Mouse (Mus musculus): Measurements from ENCODE around the gene Mgl2.
"Not testable (repeated sequence)": the region's sequence is repeated elsewhere in the genome, so short reads cannot be mapped to it uniquely, and the experiment has no call there.

Gene Mgl2

DNA sequence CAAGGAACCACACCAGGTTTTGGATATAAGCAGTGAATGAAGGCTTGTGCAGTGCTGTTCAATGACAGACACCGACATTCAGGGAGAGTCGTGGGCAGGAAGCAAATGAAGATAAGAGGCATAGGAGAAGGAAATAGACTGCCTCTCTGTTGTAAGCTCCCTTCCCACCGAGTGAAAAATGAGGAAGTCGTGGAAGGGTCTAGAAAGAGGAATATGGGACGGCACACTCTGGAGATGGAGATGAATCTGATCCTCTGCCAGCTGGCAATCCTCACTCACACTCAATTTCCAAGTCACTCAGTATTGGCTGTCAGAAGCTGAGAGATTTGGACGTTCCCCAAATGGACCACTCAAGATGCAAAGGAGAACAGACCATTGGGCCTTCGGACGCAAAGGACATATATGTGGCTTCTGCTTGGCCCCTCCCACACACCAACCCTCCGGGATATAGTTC, at the start of gene Mgl2:
Gene Mgl2, plus strand, starts transcription at position 404 of the 454 bp plus-strand sequence.
- DNase-seq (ENCODE audit: low spot score in 2 of 2): no peak

DNA sequence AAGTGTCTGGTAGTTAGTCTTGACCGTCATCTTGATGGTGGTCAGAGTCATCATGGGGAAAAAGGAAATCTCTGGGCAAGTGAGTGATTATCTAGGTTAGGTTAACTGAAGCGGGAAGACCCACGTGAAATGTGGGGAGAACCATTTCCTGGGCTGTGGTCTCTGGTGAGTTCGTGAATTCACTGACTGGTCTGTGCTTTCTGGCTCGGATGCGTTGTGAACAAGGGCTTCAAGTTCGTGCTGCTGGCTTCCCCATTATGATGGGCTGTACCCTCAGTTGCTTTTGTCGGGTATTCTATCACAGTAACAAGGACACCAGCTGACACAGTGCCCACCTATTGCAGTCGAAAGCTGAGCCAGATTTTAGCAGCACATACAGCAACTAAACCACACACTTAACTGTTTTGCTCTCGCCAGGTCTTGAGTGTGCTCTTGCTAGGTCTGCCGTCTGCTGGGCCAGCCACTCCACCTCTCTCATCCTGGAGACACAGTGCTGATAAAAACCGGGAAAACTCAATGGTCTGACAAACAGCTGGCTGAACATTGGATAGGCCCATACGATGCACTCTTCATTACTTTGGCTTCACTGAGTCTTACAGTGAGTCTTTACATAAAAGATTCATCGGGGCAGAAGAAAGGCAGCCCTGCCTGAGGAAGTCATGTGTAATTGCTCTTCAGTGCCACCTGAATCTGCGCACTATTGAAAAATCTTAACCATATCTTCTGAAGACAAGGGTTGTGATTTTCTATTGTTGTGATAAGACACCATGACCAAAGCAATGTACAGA, 49.1 kb upstream of the Mgl2 start:
- DNase-seq (ENCODE audit: low spot score in 2 of 2): no peak

DNA sequence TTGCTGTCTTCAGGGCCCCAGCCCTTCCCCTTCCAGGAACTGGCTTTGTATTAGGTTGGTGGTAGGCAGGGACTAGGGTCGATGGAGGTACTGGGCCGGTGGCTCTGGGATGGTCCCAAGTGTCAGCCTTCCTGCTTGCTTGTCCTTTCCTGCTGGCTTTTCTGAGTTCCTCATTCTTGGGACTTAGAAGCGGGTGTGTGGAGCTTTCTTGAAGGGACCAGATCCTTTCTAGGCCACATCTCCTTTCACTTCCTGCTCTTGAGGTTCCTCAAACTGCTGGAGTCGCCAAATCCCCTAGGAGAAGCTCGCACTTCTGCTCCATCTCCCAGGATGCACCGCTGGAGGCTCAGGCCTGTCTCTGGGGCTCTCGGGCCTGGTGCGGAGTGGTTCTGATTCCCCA, 45.6 kb upstream of the Mgl2 start:
- DNase-seq (ENCODE audit: low spot score in 2 of 2): no peak

DNA sequence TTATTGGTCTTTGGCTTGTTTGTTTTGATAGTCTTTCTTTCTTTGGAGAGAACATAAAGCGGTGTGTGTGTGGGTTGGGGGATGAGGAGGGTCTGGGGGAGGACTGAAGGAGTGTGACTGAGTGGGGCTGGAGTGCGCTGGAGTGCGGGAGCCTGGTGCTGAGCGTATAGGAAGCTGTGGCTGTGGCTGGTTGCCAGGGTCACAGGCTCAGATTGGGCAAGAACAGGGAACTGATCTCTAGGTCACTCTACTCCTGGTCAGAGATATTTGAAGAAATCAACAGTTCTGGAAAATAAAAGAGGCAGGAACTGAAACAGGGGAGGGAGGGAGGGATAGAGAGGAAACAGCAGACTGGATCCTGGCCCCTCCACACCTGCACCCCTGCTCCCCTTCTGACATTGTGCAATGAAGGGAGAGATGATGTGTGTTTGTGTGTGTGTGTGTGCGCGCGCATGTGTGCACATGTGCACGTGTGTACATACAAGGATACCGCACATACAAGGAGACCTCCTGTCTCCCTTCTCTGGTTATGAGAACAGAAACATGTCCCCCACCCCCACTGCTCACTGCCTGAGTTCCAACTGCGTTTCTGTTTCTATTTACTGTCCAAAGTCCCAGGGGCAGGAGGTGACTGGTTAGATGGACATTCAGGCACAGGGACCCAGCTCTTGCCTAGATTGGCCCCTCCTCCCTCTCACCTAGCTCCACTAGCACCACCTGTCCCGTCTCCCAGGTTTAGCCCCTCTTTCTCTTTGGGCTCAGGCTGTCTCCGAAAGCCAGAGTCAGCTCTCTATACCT, 37.9 kb upstream of the Mgl2 start, which contains the start of gene Asgr2:
Gene Asgr2, plus strand, starts transcription at position 659 of the 798 bp plus-strand sequence.
- no peak for DNase-seq (ENCODE audit: low spot score in 2 of 2)

DNA sequence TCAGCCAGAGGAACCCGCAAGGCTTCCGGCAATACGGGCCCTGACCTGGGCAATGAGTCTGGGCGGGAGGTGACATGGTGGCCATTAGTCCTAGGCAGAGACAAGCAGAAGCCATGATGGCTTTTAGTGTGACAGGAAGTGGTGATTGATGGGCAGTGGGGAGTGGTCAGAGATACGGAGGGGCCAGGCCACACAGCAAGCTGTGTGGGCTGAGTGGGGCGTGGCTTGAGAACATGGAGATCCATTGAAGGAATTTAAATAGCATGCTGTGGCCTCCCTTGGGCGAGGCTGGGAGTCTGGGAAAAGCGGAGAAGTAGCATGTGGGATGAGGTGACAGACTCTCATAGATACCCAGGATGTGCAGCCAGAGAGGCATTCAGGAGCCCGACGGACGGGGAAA, 32.7 kb upstream of the Mgl2 start:
- DNase-seq (ENCODE audit: low spot score in 2 of 2): no peak

DNA sequence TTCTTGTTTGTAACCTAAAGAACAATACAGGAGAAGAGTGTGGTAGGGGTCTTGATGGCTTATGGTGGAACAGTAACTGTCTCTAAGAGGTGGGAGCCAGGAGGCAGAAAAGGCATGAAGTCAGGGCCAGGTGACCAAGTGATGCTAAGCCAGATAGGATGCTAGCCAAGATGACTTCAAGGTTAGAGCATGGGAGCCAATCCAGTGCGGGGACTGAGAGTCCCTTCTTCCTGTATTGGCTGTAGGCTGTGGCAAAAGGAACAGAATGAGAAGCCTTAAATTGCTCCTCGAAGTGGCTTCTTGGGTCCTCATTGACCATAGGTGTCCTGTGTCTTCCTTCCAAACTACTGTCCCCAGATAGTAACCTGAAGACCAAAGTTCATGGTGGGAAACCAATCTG, 31.0 kb upstream of the Mgl2 start:
- no peak for DNase-seq (ENCODE audit: low spot score in 2 of 2)

DNA sequence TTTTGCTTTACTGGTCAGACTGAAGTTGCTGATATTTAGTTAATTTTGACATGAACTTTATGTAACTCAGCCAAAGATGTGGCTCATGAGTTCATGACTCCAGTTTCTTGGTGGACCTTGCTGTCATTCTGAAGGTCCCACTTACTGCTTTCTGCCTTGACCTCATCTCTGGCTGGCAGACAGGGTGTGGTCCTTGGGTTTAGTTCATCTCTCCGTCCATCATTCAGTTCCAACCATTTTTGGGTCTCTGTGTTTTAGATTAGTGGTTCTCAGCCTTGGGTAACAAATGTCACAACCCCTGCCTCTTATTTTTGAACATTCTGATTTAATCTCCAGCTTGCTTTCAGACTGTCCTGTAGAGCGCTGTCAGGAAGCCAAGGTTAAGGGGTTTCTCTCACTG, 30.3 kb upstream of the Mgl2 start:
- DNase-seq (ENCODE audit: low spot score in 2 of 2): no peak

DNA sequence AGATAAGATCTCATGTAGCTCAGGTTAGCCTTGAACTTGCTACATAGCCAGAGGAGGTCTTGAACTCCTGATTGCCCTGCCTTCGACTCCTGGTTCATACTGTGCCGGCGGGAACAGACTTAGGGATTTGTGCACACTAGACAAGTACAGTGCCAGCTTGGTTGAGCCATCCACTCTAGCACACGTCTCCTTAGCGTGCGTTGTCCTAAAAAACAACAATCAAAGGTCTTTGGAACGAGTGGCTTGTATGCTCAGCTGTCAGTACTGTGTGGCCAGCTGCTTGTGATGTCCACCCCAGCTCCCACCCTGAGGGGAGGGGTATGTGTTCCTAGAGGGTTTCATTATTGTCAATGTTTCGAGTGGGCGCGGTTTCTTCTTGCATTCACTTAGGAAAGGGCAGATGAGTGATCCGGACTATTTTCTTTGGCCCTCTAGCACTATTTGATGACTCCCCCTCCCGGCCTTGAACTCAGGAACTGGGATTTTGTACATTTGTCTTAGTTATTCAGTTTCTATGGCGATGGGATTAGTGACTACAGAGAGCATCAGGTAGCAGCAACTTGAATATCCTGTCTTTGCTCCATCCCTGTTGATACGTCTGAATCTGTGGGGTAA, 26.3 kb upstream of the Mgl2 start:
- no peak for DNase-seq (ENCODE audit: low spot score in 2 of 2)

DNA sequence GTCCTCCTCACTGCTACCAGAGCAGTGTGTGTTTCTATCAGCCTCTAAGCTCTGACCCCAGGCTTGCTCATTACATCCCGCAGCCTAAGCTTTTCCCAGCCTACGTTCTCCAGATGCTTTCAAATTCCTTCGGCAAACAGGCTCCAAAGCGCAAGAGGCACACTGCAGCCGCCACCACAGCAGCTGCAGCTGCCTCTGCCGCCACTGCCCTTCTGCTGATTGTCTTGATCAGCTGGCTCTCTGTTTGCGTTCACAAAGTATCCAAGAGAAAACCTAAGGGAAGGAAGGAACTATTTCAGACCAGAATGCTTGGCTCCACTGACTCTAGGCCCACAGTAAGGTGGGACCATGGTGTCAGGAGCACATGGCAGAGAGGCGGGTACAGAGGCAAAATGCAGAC, 23.0 kb upstream of the Mgl2 start:
- DNase-seq (ENCODE audit: low spot score in 2 of 2): no peak

DNA sequence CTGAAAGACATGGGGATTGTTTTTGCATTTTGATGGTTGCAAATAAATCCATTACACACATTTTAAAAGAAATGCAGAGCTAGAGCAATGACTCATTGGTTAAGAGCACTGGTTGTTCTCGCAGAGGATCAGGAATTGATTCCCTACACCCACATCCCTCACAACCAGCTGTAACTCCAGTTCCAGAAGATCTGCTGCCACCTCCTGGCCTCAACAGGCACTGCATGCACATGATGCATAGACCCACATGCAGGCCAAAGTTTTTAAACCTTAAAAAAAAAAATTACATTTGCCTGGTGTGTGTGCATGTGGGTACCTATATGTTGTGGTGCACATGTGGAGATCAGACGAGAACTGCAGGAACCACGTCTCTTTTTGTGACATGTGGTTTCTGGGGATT, 20.0 kb upstream of the Mgl2 start:
- no peak for DNase-seq (ENCODE audit: low spot score in 2 of 2)

DNA sequence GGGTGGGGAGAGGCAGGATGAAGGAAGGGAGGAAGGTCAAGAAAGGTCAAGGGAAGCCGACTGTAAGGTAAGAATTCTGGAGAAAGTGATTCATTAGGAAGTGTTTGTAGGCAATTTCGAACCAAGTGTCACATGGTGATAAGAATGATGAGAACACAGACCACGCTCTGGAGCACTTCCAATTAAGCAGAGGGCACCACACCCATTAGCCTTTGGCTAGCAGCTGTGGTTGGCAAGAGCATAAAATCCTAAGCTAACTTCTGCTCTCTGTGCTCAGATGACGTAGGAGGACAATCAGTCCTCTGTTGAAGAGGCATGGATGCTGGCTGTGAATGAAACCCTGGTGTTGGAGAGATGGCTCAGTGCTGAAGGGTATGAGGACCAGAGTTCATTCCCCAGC, 15.6 kb upstream of the Mgl2 start:
- DNase-seq (ENCODE audit: low spot score in 2 of 2): no peak

DNA sequence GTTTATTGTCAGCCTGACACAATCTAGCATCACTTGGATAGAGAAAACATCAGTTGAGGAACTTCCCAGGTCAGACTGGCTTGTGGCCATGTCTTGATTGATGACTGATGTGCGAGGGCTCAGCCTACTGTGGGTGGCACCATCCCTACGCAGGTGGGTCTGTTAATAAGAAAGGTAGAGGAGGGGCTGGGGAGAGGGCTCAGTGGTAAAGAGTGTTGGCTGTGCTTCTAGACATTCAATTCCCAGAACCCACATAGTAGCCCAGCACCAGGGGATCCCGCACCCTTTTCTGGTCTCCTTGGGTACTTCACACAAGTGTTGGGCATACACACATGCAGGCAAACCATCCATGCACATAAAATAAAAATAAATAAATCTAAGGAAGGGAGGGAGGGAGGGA, 14.2 kb upstream of the Mgl2 start:
- no peak for DNase-seq (ENCODE audit: low spot score in 2 of 2)

DNA sequence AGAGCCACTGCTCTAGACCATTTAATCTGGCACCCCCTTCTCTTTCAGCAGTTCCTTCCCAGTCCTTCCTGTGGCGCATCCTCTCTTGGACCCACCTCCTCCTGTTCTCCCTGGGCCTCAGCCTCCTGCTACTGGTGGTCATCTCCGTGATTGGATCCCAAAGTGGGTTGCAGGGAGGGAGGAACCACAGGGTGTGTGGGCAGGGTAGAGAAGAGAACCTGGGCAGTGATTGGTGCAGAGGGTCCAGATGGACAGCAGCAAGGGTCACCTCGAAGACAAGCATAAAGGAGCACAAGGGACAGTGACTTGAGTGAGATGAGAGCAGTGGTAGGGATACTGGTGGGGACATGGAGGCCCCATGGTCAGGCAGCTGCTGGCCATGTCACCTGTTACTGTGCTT, 4.9 kb downstream of the Mgl2 start:
- DNase-seq (ENCODE audit: low spot score in 2 of 2): not testable (repeated sequence)

DNA sequence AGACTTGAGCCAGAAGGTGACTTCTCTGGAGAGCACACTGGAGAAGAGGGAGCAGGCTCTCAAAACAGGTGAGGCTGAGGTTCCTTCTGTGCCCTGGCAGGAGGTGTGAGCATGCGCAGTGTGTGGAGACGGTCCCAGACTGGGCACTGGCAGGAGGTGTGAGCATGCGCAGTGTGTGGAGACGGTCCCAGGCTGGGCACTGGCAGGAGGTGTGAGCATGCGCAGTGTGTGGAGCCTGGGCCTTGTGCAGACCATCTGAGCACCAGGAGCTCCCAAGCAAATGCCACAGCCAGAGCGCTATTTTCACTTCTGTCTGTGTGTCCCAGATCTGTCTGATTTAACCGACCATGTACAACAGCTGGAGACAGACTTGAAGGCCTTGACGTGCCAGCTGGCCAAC, 5.8 kb downstream of the Mgl2 start:
- not testable (repeated sequence) for DNase-seq (ENCODE audit: low spot score in 2 of 2)

DNA sequence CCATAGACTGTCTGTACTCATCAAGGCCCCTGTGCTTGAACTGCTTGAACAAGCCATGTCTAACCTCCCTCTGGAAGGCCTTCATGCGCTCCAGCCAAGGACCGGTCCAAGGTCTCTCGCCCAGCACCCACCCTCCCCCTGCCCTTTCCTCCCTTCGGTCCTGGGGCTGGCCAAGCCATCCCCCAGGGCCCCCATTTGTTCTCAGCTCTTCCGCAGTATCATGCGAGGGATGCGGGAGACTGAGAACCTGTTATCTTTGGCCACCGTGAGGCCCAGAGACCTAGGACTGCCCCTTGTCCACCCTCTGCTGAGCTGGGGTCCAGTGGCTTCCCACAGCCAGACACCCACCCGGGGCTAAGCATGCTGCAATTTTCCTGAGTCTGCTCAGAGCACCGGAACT, 9.0 kb downstream of the Mgl2 start:
- no peak for DNase-seq (ENCODE audit: low spot score in 2 of 2)

DNA sequence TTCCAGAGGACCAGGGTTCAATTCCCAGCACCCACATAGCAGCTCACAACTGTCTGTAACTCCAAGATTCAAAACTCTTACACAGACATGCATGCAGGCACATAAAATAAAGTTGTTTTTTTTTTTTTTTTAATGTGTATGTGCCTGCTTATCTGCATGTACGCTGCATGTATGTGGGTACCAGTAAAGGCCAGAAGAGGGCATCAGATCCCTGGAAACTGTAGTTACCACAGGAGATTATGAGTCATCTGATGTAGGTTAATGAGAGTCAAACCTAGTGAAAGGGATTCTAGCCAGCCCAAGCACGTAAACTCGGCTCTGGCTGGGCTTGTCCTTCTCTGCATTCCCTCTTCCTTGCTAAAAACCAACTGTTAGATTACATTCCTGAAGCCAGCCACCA, 20.9 kb downstream of the Mgl2 start:
- no peak for DNase-seq (ENCODE audit: low spot score in 2 of 2)

DNA sequence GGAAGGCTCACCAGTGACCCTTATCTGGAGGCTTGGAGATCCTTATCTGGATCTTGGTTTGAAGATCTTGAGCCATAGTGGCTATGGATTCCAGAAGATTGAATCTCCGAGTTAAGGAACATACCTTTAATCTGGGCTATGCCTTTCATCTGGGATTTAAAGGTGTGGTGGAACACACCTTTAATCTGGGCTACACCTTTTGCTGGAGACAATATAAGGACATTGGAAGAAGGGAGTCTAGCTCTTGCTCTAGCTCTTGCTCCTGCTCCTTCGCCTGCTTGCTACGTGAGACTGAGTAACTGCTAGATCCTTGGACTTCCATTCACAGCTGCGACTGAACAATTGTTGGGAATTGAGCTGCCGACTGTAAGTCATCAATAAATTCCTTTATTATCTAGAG, 25.8 kb downstream of the Mgl2 start, which contains the start of gene Clec10a:
Gene Clec10a, plus strand, starts transcription at position 301 of the 400 bp plus-strand sequence.
- not testable (repeated sequence) for DNase-seq (ENCODE audit: low spot score in 2 of 2)

DNA sequence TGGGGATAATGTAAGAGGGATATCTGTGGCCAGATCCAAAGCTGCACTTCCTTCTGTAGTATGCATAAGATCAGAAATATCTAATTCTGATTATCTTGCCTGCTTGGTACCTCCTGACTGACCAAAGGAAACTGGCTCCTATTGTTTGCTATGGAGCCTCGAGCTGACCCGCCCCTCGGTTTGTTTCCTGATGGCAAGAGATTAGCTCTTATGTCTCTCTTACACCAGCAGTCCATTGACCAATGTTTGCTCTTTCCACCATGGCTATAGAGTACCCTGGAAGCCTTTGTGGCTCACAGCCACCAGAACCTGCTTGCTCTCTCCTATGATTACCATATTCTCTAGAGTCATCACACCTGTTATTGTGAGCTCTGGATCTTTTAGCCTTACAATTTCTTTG, 32.2 kb downstream of the Mgl2 start:
- no peak for DNase-seq (ENCODE audit: low spot score in 2 of 2)

DNA sequence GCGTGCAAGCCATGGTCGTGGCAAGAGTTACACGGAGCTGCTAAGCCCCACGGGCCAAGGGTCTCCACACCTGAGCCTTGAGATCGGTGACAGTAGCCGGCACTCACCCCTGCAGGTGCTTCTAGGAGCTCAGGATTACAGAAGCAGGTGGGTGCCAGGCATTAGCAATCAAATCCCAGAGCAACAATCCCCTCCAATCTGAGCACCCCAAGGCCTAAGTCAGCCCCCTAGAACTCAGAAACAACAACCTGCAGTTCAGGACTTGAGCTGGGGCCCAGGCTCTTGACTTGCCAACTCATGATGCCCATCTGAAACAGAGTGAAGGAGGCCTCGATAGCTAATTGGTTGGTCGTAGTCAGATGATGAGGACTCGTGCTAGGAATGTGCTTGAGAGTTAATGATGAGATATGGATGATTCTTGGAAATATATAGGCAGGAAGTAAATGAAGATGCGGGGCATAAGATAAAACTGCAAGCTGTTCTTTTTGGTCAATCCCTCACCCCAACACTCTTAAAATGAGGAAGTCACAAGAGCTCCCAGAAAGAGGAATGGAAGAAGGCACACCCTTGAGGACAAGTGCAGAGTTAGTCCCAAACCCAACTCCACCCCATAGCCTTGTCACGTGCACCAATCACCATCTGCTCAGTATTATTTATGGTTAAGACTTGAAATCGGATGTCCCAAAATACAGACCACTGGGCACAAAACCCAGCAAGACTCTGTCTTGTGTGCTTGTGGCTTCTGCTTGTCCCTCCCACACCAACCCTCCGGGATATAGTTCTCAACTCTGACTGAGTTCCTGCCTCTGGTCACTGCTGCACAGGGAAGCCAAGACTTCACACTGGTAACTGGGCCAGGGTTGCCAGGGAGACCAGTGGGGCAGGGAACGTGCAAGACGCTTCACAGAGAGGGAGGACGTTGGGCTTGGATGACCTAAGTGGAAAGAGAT, 36.1 kb downstream of the Mgl2 start:
- DNase-seq (ENCODE audit: low spot score in 2 of 2): no peak

DNA sequence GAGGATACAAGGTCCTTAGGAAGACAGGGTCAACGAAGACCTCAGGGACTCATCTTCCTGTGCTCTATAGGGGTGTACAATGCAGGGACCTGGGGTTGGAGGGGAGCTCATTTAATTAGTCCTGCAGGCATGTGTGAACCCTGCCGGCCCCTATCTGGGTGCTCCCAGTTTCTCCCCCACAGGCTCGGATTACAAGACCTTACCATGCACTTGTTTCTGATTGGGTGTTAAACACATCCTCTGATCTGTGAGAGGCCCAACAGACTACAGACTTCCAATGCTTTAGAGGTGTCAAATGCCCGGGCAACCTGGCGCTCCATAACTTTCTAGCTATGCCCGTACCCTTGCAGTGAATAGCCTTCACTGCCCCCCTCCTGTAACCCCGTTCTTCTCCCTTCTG, 38.0 kb downstream of the Mgl2 start:
- DNase-seq (ENCODE audit: low spot score in 2 of 2): no peak

DNA sequence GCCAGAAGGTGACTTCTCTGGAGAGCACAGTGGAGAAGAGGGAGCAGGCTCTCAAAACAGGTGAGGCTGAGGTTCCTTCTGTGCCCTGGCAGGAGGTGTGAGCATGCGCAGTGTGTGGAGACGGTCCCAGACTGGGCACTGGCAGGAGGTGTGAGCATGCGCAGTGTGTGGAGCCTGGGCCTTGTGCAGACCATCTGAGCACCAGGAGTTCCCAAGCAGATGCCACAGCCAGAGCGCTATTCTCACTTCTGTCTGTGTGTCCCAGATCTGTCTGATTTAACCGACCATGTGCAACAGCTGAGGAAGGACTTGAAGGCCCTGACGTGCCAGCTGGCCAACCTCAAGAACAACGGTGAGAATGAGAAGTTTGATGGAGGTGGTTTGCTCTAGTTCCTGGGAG, 39.3 kb downstream of the Mgl2 start:
- not testable (repeated sequence) for DNase-seq (ENCODE audit: low spot score in 2 of 2)

Data from frontal cortex, postnatal 25 days (tissue).